Mouse (Mus musculus): ENCODE results near the gene Hk1. TPM values are rescaled to one million over a fixed set of nuclear protein-coding genes. Genes with fewer than 3 reads are reported as not detected.

The Hk1 gene
- 62.6 and 68.3 TPM in 2 replicates for polyA plus RNA-seq (2015; fragmentation: Nextera tagmentation; extraction: Ambion mirVana)

DNA sequence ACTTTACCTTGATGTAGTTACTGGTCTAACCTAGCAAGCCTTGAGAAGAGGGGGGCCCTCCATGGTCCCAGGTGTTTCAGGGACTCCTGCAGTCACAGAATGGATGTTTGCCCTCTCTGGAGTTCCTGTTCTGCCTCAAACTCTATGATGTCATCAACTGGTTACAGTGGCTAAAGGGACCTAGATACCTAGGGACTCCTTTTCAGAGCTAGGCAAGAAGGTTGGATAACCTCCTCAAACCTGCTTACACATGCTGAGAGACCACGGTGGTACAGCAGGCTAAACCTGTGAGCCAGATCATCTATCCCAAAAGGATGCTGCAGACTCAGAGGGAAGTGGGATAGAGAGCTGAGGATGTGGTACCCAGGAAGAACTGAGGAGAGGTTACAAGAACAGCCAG, at the start of gene Hk1:
Hk1 (minus strand) TSS at position 101 of the 400 bp plus-strand sequence.
- no peak within 1 kb of the TSS for H3K9ac ChIP-seq (ENCODE audit: low read depth, low read length)
- H3K27ac ChIP-seq: no peak within 1 kb of the TSS
- no peak within 1 kb of the TSS for H3K4me2 ChIP-seq (ENCODE audit: low read length)
- WGBS: 93% methylated on average over 1 of the region's 1 CpGs
- DNase-seq (ENCODE audit: low spot score) (no peak), ATAC-seq (replicated peaks; ENCODE audit: low FRiP score, low read depth) (no peak)
- H3K4me3 ChIP-seq (replicated peaks; ENCODE audit: low read depth, low read length): no peak within 1 kb of the TSS
- no peaks in the 10 kb centered on the region for H3K4me1 ChIP-seq (replicated peaks; ENCODE audit: insufficient read depth, low read length)
- H3K27me3 ChIP-seq (ENCODE audit: insufficient read depth, low read length): no peaks in the 10 kb centered on the region
- H3K36me3 ChIP-seq (ENCODE audit: insufficient read depth, low read length): no peaks in the 10 kb centered on the region
- no peaks in the 10 kb centered on the region for H3K9me3 ChIP-seq (replicated peaks; ENCODE audit: low read length)
- no peak for TF ChIP-seq CTCF (IDR thresholded peaks at IDR 0.05; ENCODE audit: low read depth)

DNA sequence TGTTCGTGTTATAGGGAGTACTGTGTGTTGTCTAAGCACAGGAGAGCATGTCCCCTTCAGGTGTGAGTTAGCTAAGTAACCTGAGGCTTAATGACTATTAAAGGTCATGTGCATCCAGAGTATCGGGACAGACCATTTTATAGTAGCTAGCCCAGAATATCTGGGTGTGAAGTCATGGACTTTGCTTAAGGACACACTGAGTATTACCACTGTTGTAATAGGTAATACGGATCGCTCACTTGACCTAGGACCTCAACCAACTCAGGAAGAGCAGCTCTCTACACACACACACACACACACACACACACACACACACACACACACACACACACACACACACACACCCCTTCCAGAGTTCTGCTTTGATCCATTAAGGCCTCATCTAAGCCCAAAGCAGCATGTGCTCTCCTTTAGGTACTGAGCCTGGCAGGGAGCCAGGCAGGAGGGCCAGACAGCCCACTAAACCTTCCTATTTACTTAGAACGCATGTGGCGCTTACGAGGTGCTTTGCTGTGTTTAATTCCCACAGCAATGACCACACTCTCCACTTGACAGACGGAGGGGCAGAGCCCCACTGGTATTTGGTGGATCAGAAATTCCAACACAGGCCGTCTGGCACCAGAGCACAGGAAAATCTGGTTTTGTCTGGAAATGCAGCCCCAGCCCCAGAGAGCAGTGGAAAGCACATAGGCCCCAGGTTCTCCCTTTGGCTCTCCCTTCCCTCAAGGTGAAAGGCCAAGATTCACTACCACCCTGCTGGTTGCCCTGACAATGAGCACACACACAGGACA, 45.6 kb upstream of the Hk1 start:
- no peak for DNase-seq (ENCODE audit: low spot score)
- Histone ChIP-seq H3K4me3 (replicated peaks; ENCODE audit: low read depth, low read length) (no peak overlapping the region), H3K9ac (ENCODE audit: low read depth, low read length) (no peak overlapping the region), H3K9me3 (replicated peaks; ENCODE audit: low read length) (no peaks in the 10 kb centered on the region), H3K27me3 (ENCODE audit: insufficient read depth, low read length) (no peaks in the 10 kb centered on the region), H3K36me3 (ENCODE audit: insufficient read depth, low read length) (peaks cover 23% of the 10 kb centered on the region), H3K27ac (0 out of 2 replicates have a peak overlapping the region, but pooled peaks have one; percentile 3), H3K4me2 (ENCODE audit: low read length) (no peak overlapping the region), H3K4me1 (replicated peaks; ENCODE audit: insufficient read depth, low read length) (no peaks in the 10 kb centered on the region)
- ATAC-seq (replicated peaks; ENCODE audit: low FRiP score, low read depth): 0 out of 2 replicates have a peak, but pooled peaks have one; percentile 22
- TF ChIP-seq CTCF (IDR thresholded peaks at IDR 0.05; ENCODE audit: low read depth): no peak
- 40% methylated on average over 9 of the region's 9 CpGs for WGBS

DNA sequence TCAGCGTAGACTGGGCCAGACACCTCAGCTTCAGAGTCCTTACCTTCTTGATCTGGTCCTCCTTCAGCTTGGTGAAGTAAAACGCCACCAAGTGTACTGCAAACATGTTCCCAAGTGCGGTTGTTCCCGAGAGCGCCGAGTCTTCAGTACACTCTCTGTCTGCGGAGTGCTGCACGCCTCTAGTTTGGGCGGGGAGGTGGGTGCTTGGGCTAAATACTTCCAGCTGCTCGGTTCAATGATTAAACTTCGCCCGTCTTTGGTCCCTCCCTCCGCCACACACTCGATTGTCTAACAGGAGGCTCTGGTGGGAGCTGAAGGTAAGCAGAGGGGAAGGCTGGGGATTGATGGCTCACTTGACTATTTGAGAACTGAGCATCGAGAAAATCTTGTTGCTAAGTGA, 42.5 kb upstream of the Hk1 start, which contains the start of gene Hkdc1:
Hkdc1 (minus strand) TSS at position 237 of the 400 bp plus-strand sequence.
- no peak within 1 kb of the TSS for H3K27ac ChIP-seq
- DNase-seq (ENCODE audit: low spot score): no peak
- WGBS: 40% methylated on average over 15 of the region's 15 CpGs
- peak within 1 kb of the TSS; percentile 2; the same call in 1 of the 2 replicates for H3K4me2 ChIP-seq (ENCODE audit: low read length)
- no peaks in the 10 kb centered on the region for H3K9me3 ChIP-seq (replicated peaks; ENCODE audit: low read length)
- no peaks in the 10 kb centered on the region for H3K36me3 ChIP-seq (ENCODE audit: insufficient read depth, low read length)
- H3K9ac ChIP-seq (ENCODE audit: low read depth, low read length): no peak within 1 kb of the TSS
- TF ChIP-seq CTCF (IDR thresholded peaks at IDR 0.05; ENCODE audit: low read depth): no peak
- H3K4me1 ChIP-seq (replicated peaks; ENCODE audit: insufficient read depth, low read length): no peaks in the 10 kb centered on the region
- no peak for ATAC-seq (replicated peaks; ENCODE audit: low FRiP score, low read depth)
- H3K27me3 ChIP-seq (ENCODE audit: insufficient read depth, low read length): no peaks in the 10 kb centered on the region
- no peak within 1 kb of the TSS for H3K4me3 ChIP-seq (replicated peaks; ENCODE audit: low read depth, low read length)

DNA sequence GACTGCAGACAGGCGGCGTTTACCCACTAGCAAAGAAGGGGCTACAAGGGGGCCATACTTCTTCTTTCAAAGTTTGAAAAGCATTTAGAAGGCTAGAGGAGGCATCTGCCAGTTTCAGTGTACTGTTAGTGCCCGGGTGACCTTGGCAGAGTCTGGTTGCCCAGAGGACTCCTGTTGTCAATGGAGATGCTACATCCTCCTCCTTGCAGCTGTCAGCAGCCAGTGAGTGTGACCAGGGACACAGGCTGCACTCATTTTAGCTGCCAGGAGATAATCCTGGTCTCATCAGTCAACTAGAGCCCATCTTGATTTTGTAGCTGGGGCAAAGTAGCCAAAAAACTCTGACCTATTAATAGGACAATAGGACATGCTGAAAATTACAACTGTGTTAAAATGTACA, 41.4 kb upstream of the Hk1 start:
- H3K4me2 ChIP-seq (ENCODE audit: low read length): no peak overlapping the region
- no peak overlapping the region for H3K9ac ChIP-seq (ENCODE audit: low read depth, low read length)
- no peak overlapping the region for H3K27ac ChIP-seq
- TF ChIP-seq CTCF (IDR thresholded peaks at IDR 0.05; ENCODE audit: low read depth): no peak
- ATAC-seq (replicated peaks; ENCODE audit: low FRiP score, low read depth) (no peak), DNase-seq (ENCODE audit: low spot score) (no peak)
- H3K36me3 ChIP-seq (ENCODE audit: insufficient read depth, low read length): no peaks in the 10 kb centered on the region
- H3K9me3 ChIP-seq (replicated peaks; ENCODE audit: low read length): no peaks in the 10 kb centered on the region
- H3K4me3 ChIP-seq (replicated peaks; ENCODE audit: low read depth, low read length): no peak overlapping the region
- no peaks in the 10 kb centered on the region for H3K27me3 ChIP-seq (ENCODE audit: insufficient read depth, low read length)
- WGBS: 85% methylated on average over 3 of the region's 3 CpGs
- no peaks in the 10 kb centered on the region for H3K4me1 ChIP-seq (replicated peaks; ENCODE audit: insufficient read depth, low read length)

DNA sequence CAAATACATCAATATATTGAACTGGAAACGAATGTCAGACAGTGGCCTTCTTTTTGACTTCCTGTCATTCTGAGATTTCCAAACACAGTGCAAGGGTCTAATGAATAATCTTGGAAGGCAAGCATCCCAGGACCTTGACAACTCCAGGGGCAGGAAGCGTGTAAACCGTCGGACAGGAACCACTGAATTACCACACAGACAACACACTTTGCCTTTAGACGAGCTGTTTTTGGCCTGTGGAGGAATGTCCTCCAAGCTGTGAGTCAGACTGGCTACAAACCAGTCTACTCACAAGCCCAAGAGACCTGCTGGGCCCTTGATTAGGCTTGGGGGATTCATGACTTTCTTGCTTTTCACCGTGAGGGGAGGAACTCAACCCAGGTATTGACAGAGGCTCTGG, 40.7 kb upstream of the Hk1 start:
- no peak for TF ChIP-seq CTCF (IDR thresholded peaks at IDR 0.05; ENCODE audit: low read depth)
- H3K36me3 ChIP-seq (ENCODE audit: insufficient read depth, low read length): no peaks in the 10 kb centered on the region
- H3K27ac ChIP-seq: no peak overlapping the region
- WGBS: 53% methylated on average over 6 of the region's 6 CpGs
- H3K4me2 ChIP-seq (ENCODE audit: low read length): no peak overlapping the region
- H3K4me3 ChIP-seq (replicated peaks; ENCODE audit: low read depth, low read length): no peak overlapping the region
- no peaks in the 10 kb centered on the region for H3K4me1 ChIP-seq (replicated peaks; ENCODE audit: insufficient read depth, low read length)
- no peak overlapping the region for H3K9ac ChIP-seq (ENCODE audit: low read depth, low read length)
- no peak for DNase-seq (ENCODE audit: low spot score)
- no peaks in the 10 kb centered on the region for H3K9me3 ChIP-seq (replicated peaks; ENCODE audit: low read length)
- ATAC-seq (replicated peaks; ENCODE audit: low FRiP score, low read depth): no peak
- H3K27me3 ChIP-seq (ENCODE audit: insufficient read depth, low read length): no peaks in the 10 kb centered on the region

DNA sequence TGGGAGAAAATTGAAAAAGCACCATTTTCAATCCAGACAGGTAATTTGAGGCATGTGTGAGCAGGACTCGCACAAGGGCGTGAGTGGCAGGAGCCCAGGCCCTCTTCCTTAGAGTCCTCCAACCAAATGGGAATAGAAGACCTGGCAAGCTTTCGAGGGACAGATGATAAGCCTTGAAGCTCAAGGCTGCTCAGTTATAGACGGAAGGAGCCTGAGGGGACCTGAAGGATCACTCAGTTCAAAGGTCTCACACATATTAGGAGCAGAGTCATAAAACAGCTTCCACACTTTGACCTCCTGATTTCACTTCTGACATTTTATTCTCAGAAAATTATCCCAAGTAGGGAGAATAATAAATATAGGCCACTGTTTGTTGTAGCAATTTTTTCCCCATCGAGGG, 39.7 kb upstream of the Hk1 start:
- WGBS: 79% methylated on average over 5 of the region's 5 CpGs
- H3K4me2 ChIP-seq (ENCODE audit: low read length): no peak overlapping the region
- H3K27me3 ChIP-seq (ENCODE audit: insufficient read depth, low read length): no peaks in the 10 kb centered on the region
- no peak for DNase-seq (ENCODE audit: low spot score)
- H3K9me3 ChIP-seq (replicated peaks; ENCODE audit: low read length): no peaks in the 10 kb centered on the region
- no peak for ATAC-seq (replicated peaks; ENCODE audit: low FRiP score, low read depth)
- no peak overlapping the region for H3K9ac ChIP-seq (ENCODE audit: low read depth, low read length)
- H3K4me3 ChIP-seq (replicated peaks; ENCODE audit: low read depth, low read length): no peak overlapping the region
- H3K27ac ChIP-seq: no peak overlapping the region
- no peak for TF ChIP-seq CTCF (IDR thresholded peaks at IDR 0.05; ENCODE audit: low read depth)
- no peaks in the 10 kb centered on the region for H3K4me1 ChIP-seq (replicated peaks; ENCODE audit: insufficient read depth, low read length)
- H3K36me3 ChIP-seq (ENCODE audit: insufficient read depth, low read length): no peaks in the 10 kb centered on the region
